Mouse (Mus musculus) kidney, embryonic 15.5 days (tissue): ENCODE measurements around the gene Mcrip2. TPM values are rescaled to one million over a fixed set of nuclear protein-coding genes. Genes with fewer than 3 reads are reported as not detected.

Experiments used
- ATAC-seq: fragments of 200-750 bp; cut with Nextera tagmentation; replicated peaks from 2 replicates; pipeline ENCODE4 v1.8.0; 2017; ENCODE audit warnings: moderate TSS enrichment; ENCODE audit not compliant: low FRiP score
- H3K27ac ChIP-seq: fragments of 300-500 bp; sonication (generic); 2 replicates; pipeline ENCODE4 v1.5.1; 2015; ENCODE audit warnings: mild to moderate bottlenecking, inconsistent platforms
- H3K27me3 ChIP-seq: fragments of 300-500 bp; sonication (generic); 2 replicates; pipeline ENCODE4 v1.6.1; 2015; ENCODE audit warnings: inconsistent platforms
- H3K36me3 ChIP-seq: fragments of 300-500 bp; sonication (generic); 2 replicates; pipeline ENCODE4 v1.6.1; 2015; ENCODE audit warnings: inconsistent platforms
- H3K4me1 ChIP-seq: fragments of 300-500 bp; sonication (generic); 2 replicates; pipeline ENCODE4 v1.6.1; 2015; ENCODE audit warnings: inconsistent platforms
- H3K4me2 ChIP-seq: fragments of 300-500 bp; sonication (generic); 2 replicates; pipeline ENCODE4 v1.6.1; 2015; ENCODE audit warnings: moderate library complexity, mild to moderate bottlenecking, inconsistent platforms
- H3K4me3 ChIP-seq: fragments of 300-500 bp; sonication (generic); replicated peaks from 2 replicates; pipeline ENCODE4 v1.5.1; 2015; ENCODE audit warnings: mild to moderate bottlenecking, inconsistent platforms
- H3K9ac ChIP-seq: fragments of 300-500 bp; sonication (generic); 2 replicates; pipeline ENCODE4 v1.6.1; 2015; ENCODE audit warnings: mild to moderate bottlenecking, inconsistent platforms
- H3K9me3 ChIP-seq: fragments of 300-500 bp; sonication (generic); replicated peaks from 2 replicates; pipeline ENCODE4 v1.6.1; 2016; ENCODE audit warnings: inconsistent platforms
- WGBS: fragments of 180-500 bp; shearing (Covaris S2); methylation state at CpG from one replicate; pipeline ENCODE4 v1.1.7; 2015; ENCODE audit warnings: mixed read lengths; 5-methylcytosine and 5-hydroxymethylcytosine counted together
- microRNA-seq: library from miRNA; unstranded; fragments of <30 nt; microRNA quantifications from one replicate; pipeline ENCODE4, GENCODE M21; 2016
- polyA plus RNA-seq: library from polyadenylated mRNA; unstranded; fragments of >200 nt; fragmentation: Nextera tagmentation; extraction: Ambion mirVana; gene quantifications from 2 replicates; pipeline ENCODE4 v1.2.1, GENCODE M21; 2015

The Mcrip2 gene
- polyA plus RNA-seq, 1 experiment from 2014 or later, result 55.1 TPM

GRCm38 (mm10) chr17:25818851-25819780 is 49.4 kb downstream of the Mcrip2 start:
- peaks cover 73% of the 10 kb centered on the region for H3K27me3 ChIP-seq
- H3K4me1 ChIP-seq, result peaks cover 12% of the 10 kb centered on the region
- no peaks in the 10 kb centered on the region for H3K36me3 ChIP-seq
- 0 out of 2 replicates have a peak, but pooled peaks have one; percentile 22 for ATAC-seq
- H3K4me3 ChIP-seq, result peak overlapping the region; percentile 21
- WGBS, result 6% methylated on average over 45 of the region's 46 CpGs
- H3K4me2 ChIP-seq, result peak overlapping the region; percentile 46
- H3K27ac ChIP-seq, result no peak overlapping the region
- H3K9me3 ChIP-seq, result no peaks in the 10 kb centered on the region
- H3K9ac ChIP-seq, result no peak overlapping the region

GRCm38 (mm10) chr17:25817662-25818061 is 50.9 kb downstream of the Mcrip2 start:
- no peak overlapping the region for H3K27ac ChIP-seq
- H3K4me3 ChIP-seq, result no peak overlapping the region
- no peaks in the 10 kb centered on the region for H3K36me3 ChIP-seq
- WGBS, result 84% methylated on average over 11 of the region's 11 CpGs
- H3K9me3 ChIP-seq, result no peaks in the 10 kb centered on the region
- peaks cover 81% of the 10 kb centered on the region for H3K27me3 ChIP-seq
- H3K9ac ChIP-seq, result no peak overlapping the region
- no peak for ATAC-seq
- peaks cover 14% of the 10 kb centered on the region for H3K4me1 ChIP-seq
- H3K4me2 ChIP-seq, result no peak overlapping the region

Small RNA genes within 50 kb of the gene (microRNA-seq; reads per million reads assigned to microRNA genes)
- gene Mir3082, result not detected

Other genes with a start within 250 kb of the Mcrip2 start
- 0.99 and 1.1 TPM in 2 replicates for gene Gng13, start 151.6 kb downstream of the Mcrip2 start, polyA plus RNA-seq
- 31.0 and 38.4 TPM in 2 replicates for gene Chtf18, start 141.3 kb downstream of the Mcrip2 start, polyA plus RNA-seq
- gene Rpusd1, start 141.1 kb downstream of the Mcrip2 start, polyA plus RNA-seq, result 19.3 and 20.7 TPM in 2 replicates
- 0.08 TPM in 1 of 2 replicates, not detected in the other for gene Mslnl, start 132.7 kb downstream of the Mcrip2 start, polyA plus RNA-seq
- 5.6 and 6.3 TPM in 2 replicates for gene Msln, start 114.4 kb downstream of the Mcrip2 start, polyA plus RNA-seq
- 30.6 and 31.8 TPM in 2 replicates for gene Narfl, start 95.0 kb downstream of the Mcrip2 start, polyA plus RNA-seq
- 63.0 and 74.8 TPM in 2 replicates for gene Haghl, start 83.1 kb downstream of the Mcrip2 start, polyA plus RNA-seq
- 0.23 and 0.29 TPM in 2 replicates for gene Ccdc78, start 82.2 kb downstream of the Mcrip2 start, polyA plus RNA-seq
- 91.7 and 101 TPM in 2 replicates for gene Fam173a, start 75.9 kb downstream of the Mcrip2 start, polyA plus RNA-seq
- gene AC134908.4, start 73.1 kb downstream of the Mcrip2 start, polyA plus RNA-seq, result not detected in 2 replicates
- gene Metrn, start 71.6 kb downstream of the Mcrip2 start, polyA plus RNA-seq, result 53.5 and 58.5 TPM in 2 replicates
- gene Fbxl16, start 59.7 kb downstream of the Mcrip2 start, polyA plus RNA-seq, result 1.5 and 2.2 TPM in 2 replicates
- gene Wdr24, start 45.1 kb downstream of the Mcrip2 start, polyA plus RNA-seq, result 28.1 and 31.8 TPM in 2 replicates
- 56.2 and 61.4 TPM in 2 replicates for gene Jmjd8, start 39.9 kb downstream of the Mcrip2 start, polyA plus RNA-seq
- gene Stub1, start 35.4 kb downstream of the Mcrip2 start, polyA plus RNA-seq, result 336 and 362 TPM in 2 replicates
- 2.8 and 3.8 TPM in 2 replicates for gene Rhbdl1, start 31.5 kb downstream of the Mcrip2 start, polyA plus RNA-seq
- 1.8 and 3.0 TPM in 2 replicates for gene Gm20683, start 27.0 kb downstream of the Mcrip2 start, polyA plus RNA-seq
- 26.8 and 29.0 TPM in 2 replicates for gene Rhot2, start 23.9 kb downstream of the Mcrip2 start, polyA plus RNA-seq
- gene Wdr90, start 7.3 kb downstream of the Mcrip2 start, polyA plus RNA-seq, result 31.2 and 35.6 TPM in 2 replicates
- 78.7 and 81.5 TPM in 2 replicates for gene Mettl26, start 6.3 kb upstream of the Mcrip2 start, polyA plus RNA-seq
- gene Wfikkn1, start 12.1 kb upstream of the Mcrip2 start, polyA plus RNA-seq, result 0.49 and 0.56 TPM in 2 replicates
- gene Rab40c, start 51.0 kb upstream of the Mcrip2 start, polyA plus RNA-seq, result 27.8 and 30.9 TPM in 2 replicates
- gene Pigq, start 76.2 kb upstream of the Mcrip2 start, polyA plus RNA-seq, result 72.2 and 76.4 TPM in 2 replicates
- 1.5 TPM in 2 replicates for gene Nhlrc4, start 76.2 kb upstream of the Mcrip2 start, polyA plus RNA-seq
- 5.4 and 5.7 TPM in 2 replicates for gene A930017K11Rik, start 83.8 kb upstream of the Mcrip2 start, polyA plus RNA-seq
- 22.7 and 31.6 TPM in 2 replicates for gene Capn15, start 117.0 kb upstream of the Mcrip2 start, polyA plus RNA-seq
- 29.1 and 30.2 TPM in 2 replicates for gene Rab11fip3, start 200.8 kb upstream of the Mcrip2 start, polyA plus RNA-seq
- 42.9 and 45.7 TPM in 2 replicates for gene Decr2, start 221.6 kb upstream of the Mcrip2 start, polyA plus RNA-seq
- gene Nme4, start 226.8 kb upstream of the Mcrip2 start, polyA plus RNA-seq, result 101 and 103 TPM in 2 replicates
- 3.8 and 5.1 TPM in 2 replicates for gene Tmem8, start 244.5 kb upstream of the Mcrip2 start, polyA plus RNA-seq